Mouse (Mus musculus) E14TG2a.4 (cell line): Measurements from ENCODE around the gene Alg5.

ENCODE experiments used
- H3K27me3 ChIP-seq: 2 replicates; pipeline ENCODE4 v1.6.1; 2014; ENCODE audit warnings: low read length, control low read depth; ENCODE audit not compliant: insufficient read depth
- H3K36me3 ChIP-seq: 2 replicates; pipeline ENCODE4 v1.6.1; 2014; ENCODE audit warnings: low read length, control low read depth; ENCODE audit not compliant: insufficient read depth
- H3K4me1 ChIP-seq: replicated peaks from 2 replicates; pipeline ENCODE4 v1.6.1; 2014; ENCODE audit warnings: low read depth, low read length, control low read depth
- H3K4me3 ChIP-seq: replicated peaks from 2 replicates; pipeline ENCODE4 v1.5.1; 2014; ENCODE audit warnings: mild to moderate bottlenecking, low read length
- H3K9me3 ChIP-seq: 2 replicates; pipeline ENCODE4 v1.6.1; 2014; ENCODE audit warnings: low read length, control low read depth
- CTCF ChIP-seq: conservative IDR thresholded peaks from 2 replicates; pipeline ENCODE4 v1.5.1; 2014; ENCODE audit warnings: low read length
- NANOG ChIP-seq: IDR thresholded peaks from 2 replicates; pipeline ENCODE4 v1.6.1; 2014; ENCODE audit warnings: borderline replicate concordance, low read length, mixed read lengths
- POU5F1 ChIP-seq: IDR thresholded peaks from 2 replicates; pipeline ENCODE4 v1.6.1; 2014; ENCODE audit warnings: low read length, borderline replicate concordance

Gene Alg5

GRCm38 (mm10) chr3:54714253-54714652 is 21.1 kb upstream of the Alg5 start, which contains the start of gene Gm21958:
Gene Gm21958, minus strand, starts transcription at chr3:54714353.
- H3K4me1 ChIP-seq = 0 out of 2 replicates have a peak, but pooled peaks cover 3% of the 10 kb centered on the region
- H3K4me3 ChIP-seq = no peak within 1 kb of the TSS
- no peaks in the 10 kb centered on the region for H3K9me3 ChIP-seq
- no peaks in the 10 kb centered on the region for H3K27me3 ChIP-seq
- H3K36me3 ChIP-seq = peaks cover 95% of the 10 kb centered on the region
- TF ChIP-seq POU5F1 (no peak), CTCF (no peak), NANOG (no peak)

- TF ChIP-seq NANOG (no peak), CTCF (no peak), POU5F1 (no peak)
- no peaks in the 10 kb centered on the region for H3K9me3 ChIP-seq
- H3K4me3 ChIP-seq = no peak overlapping the region
- peaks cover 90% of the 10 kb centered on the region for H3K36me3 ChIP-seq
- H3K27me3 ChIP-seq = no peaks in the 10 kb centered on the region
- H3K4me1 ChIP-seq = 0 out of 2 replicates have a peak, but pooled peaks cover 3% of the 10 kb centered on the region
Measured at GRCm38 (mm10) chr3:54715461-54715860, 19.9 kb upstream of the Alg5 start.

DNA sequence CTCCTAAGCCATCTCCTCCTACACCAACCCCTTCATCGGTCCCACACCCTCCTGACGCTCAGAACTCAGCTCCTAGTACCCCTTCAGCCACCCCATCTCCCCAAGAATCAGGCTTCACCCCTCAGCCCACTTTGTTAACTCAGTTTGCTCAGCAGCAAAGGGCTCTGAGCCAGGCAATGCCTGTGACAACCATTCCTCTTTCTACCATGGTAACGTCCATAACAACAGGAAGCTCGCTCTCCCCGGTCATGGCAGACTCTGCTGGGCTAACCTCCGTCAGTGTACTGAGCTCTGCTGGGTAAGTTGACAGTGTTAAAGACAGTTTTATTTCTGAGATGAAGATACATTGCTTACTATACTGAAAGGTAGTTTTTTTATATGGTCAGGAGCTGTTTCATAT is 18.0 kb upstream of the Alg5 start:
- Histone ChIP-seq H3K9me3 (no peaks in the 10 kb centered on the region), H3K4me1 (0 out of 2 replicates have a peak, but pooled peaks cover 3% of the 10 kb centered on the region)

GRCm38 (mm10) chr3:54718947-54719346 is 16.4 kb upstream of the Alg5 start:
- H3K9me3 ChIP-seq = no peaks in the 10 kb centered on the region
- H3K4me1 ChIP-seq = peaks cover 16% of the 10 kb centered on the region
- H3K27me3 ChIP-seq = no peaks in the 10 kb centered on the region
- no peak overlapping the region for H3K4me3 ChIP-seq
- H3K36me3 ChIP-seq = peaks cover 96% of the 10 kb centered on the region
- no peak for TF ChIP-seq POU5F1
- no peak for TF ChIP-seq NANOG
- TF ChIP-seq CTCF = no peak

More for the DNA sequence above, 18.0 kb upstream of the Alg5 start:
- Histone ChIP-seq H3K4me3 (no peak overlapping the region), H3K27me3 (no peaks in the 10 kb centered on the region), H3K36me3 (peaks cover 90% of the 10 kb centered on the region)
- TF ChIP-seq NANOG = no peak
- TF ChIP-seq CTCF = no peak
- no peak for TF ChIP-seq POU5F1

DNA sequence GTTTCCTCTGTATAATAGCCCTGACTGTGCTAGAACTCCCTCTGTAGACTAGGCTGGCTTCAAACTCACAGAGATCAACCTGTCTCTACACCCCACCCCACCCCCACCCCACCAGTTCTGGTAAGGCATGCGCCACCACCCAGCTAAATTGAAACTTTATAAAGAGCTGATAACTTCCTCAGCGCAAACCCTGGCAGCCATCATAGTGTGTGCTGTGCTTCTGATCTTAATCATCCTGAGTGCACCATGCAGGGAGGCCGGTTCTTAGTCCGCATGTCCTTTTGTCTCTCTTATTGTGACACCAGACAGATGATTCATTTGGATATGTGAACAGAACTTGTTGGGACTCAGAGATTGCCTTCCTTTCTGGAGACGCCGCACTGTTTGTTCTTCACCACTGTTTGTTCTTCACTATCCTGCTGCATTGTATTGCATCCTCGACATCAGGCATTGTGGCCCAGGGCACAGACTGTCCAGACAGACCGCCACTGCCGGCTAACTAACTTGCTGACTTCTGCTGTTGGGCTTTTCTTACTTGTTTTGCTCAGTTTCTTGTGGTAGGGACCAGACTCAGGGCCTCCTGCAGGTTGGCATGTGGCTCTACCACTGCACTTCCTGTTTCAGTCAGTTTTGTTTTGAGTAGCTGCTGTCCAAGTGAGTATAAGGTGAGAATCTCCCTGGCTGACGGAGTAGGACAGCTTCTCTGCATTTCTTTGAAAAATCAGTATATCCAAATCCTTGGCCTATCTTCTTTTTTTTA is 11.4 kb upstream of the Alg5 start:
- peaks cover 22% of the 10 kb centered on the region for H3K4me1 ChIP-seq
- H3K27me3 ChIP-seq = no peaks in the 10 kb centered on the region
- H3K36me3 ChIP-seq = peaks cover 87% of the 10 kb centered on the region
- no peak overlapping the region for H3K4me3 ChIP-seq
- H3K9me3 ChIP-seq = no peaks in the 10 kb centered on the region
- TF ChIP-seq POU5F1 (no peak), CTCF (no peak), NANOG (no peak)

GRCm38 (mm10) chr3:54725344-54725743 is 10.0 kb upstream of the Alg5 start:
- Histone ChIP-seq H3K36me3 (peaks cover 91% of the 10 kb centered on the region), H3K4me3 (no peak overlapping the region), H3K4me1 (peaks cover 27% of the 10 kb centered on the region), H3K27me3 (no peaks in the 10 kb centered on the region), H3K9me3 (no peaks in the 10 kb centered on the region)
- TF ChIP-seq NANOG = no peak
- no peak for TF ChIP-seq CTCF
- no peak for TF ChIP-seq POU5F1

DNA sequence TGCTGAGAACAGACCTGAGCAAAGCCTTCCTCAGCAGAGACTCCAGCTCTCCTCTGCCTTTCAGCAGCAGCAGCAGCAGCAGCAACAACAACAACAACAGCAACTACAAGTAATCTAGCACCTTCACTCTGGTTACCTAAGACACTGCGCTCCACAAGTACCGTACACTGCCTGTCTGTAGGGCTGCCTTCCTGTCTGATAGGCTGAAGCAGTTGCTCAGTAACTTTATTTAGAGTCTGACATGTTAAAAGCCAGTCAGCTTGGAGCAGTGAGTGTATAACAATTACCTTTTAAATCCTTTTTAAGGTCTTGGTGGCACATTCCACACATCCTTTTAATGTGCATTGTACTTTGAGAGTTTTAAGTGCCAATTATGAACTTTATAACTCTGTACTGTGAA is 7.8 kb upstream of the Alg5 start:
- Histone ChIP-seq H3K36me3 (peaks cover 92% of the 10 kb centered on the region), H3K4me3 (no peak overlapping the region), H3K9me3 (no peaks in the 10 kb centered on the region), H3K27me3 (no peaks in the 10 kb centered on the region), H3K4me1 (peaks cover 27% of the 10 kb centered on the region)
- TF ChIP-seq NANOG (no peak), CTCF (no peak), POU5F1 (no peak)

GRCm38 (mm10) chr3:54728100-54728499 is 7.2 kb upstream of the Alg5 start:
- TF ChIP-seq NANOG = no peak
- no peak for TF ChIP-seq CTCF
- TF ChIP-seq POU5F1 = no peak

More at GRCm38 (mm10) chr3:54728100-54728499, 7.2 kb upstream of the Alg5 start:
- Histone ChIP-seq H3K4me3 (no peak overlapping the region), H3K4me1 (peaks cover 28% of the 10 kb centered on the region), H3K9me3 (no peaks in the 10 kb centered on the region), H3K27me3 (no peaks in the 10 kb centered on the region), H3K36me3 (peaks cover 92% of the 10 kb centered on the region)
